Mouse (Mus musculus) heart, adult 2 months (tissue): ENCODE measurements at regions not wholly inside any gene's neighbourhood (a gene's known extent, or its start where the extent isn't known, plus 50 kb on each side); places are given as distances from the start of the nearest gene placed in this dataset.

Source experiments
- CTCF ChIP-seq: fragments of 200-600 bp; IDR thresholded peaks from 2 replicates; pipeline ENCODE4 v1.8.1; 2022; ENCODE audit warnings: antibody characterized with exemption, mild to moderate bottlenecking, moderate library complexity
- EP300 ChIP-seq: fragments of 200-500 bp; IDR thresholded peaks from 2 replicates; pipeline ENCODE4 v1.6.1; 2011; ENCODE audit warnings: low read depth, low read length, control low read depth; ENCODE audit not compliant: insufficient read depth
- POLR2A ChIP-seq: fragments of 200-500 bp; IDR thresholded peaks from 2 replicates; pipeline ENCODE4 v1.6.1; 2011; ENCODE audit warnings: mild to moderate bottlenecking, low read depth, low read length, control low read depth; ENCODE audit not compliant: insufficient read depth

DNA sequence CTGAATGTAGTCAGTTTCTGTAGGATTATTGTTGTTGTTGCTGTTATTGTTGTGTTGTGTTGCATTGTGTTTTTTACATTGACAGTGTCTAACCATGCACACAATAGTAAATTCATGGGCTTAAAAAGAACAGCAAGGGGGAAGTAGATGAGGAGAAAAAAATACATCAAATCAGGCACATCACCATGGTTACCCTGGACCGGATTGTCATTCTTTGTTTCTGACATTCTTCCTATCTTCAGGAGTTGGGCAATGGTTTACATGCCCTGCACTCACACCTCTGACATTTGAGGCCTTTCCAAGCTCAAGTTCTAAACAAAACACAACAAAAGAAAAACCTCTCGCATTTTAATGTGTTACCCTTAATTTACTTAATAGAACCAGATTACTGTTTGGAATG is 416.2 kb upstream of the St8sia4 start:
- TF ChIP-seq CTCF (no peak), EP300 (no peak), POLR2A (no peak)
